Mouse (Mus musculus) midbrain, embryonic 11.5 days (tissue): Measurements from ENCODE around the gene Gabbr2. TPM values are rescaled to one million over a fixed set of nuclear protein-coding genes. Genes with fewer than 3 reads are reported as not detected.

Experiments used
- ATAC-seq: fragments of 200-750 bp; cut with Nextera tagmentation; 2 replicates; pipeline ENCODE4 v1.8.0; 2017; ENCODE audit warnings: moderate TSS enrichment, moderate library complexity; ENCODE audit not compliant: low FRiP score
- DNase-seq: peaks from one replicate; pipeline ENCODE4 v3.0.0; 2015; ENCODE audit warnings: low spot score; ENCODE audit errors: missing footprints
- H3K27ac ChIP-seq: fragments of 300-500 bp; sonication (generic); 2 replicates; pipeline ENCODE4 v1.5.1; 2014; ENCODE audit warnings: low read depth, low read length
- H3K27me3 ChIP-seq: fragments of 300-500 bp; sonication (generic); 2 replicates; pipeline ENCODE4 v1.6.1; 2014; ENCODE audit warnings: mild to moderate bottlenecking, low read length, moderate library complexity, mixed read lengths; ENCODE audit not compliant: control insufficient read depth, insufficient read depth
- H3K36me3 ChIP-seq: fragments of 300-500 bp; sonication (generic); 2 replicates; pipeline ENCODE4 v1.6.1; 2014; ENCODE audit warnings: mild to moderate bottlenecking, low read length, moderate library complexity, mixed read lengths; ENCODE audit not compliant: control insufficient read depth, insufficient read depth
- H3K4me1 ChIP-seq: fragments of 300-500 bp; sonication (generic); 2 replicates; pipeline ENCODE4 v1.6.1; 2014; ENCODE audit warnings: low read length; ENCODE audit not compliant: control insufficient read depth, insufficient read depth
- H3K4me2 ChIP-seq: fragments of 300-500 bp; sonication (generic); 2 replicates; pipeline ENCODE4 v1.6.1; 2014; ENCODE audit warnings: mild to moderate bottlenecking, moderate library complexity
- H3K4me3 ChIP-seq: fragments of 300-500 bp; sonication (generic); 2 replicates; pipeline ENCODE4 v1.5.1; 2014; ENCODE audit warnings: low read depth, low read length
- H3K9ac ChIP-seq: fragments of 300-500 bp; sonication (generic); 2 replicates; pipeline ENCODE4 v1.6.1; 2014; ENCODE audit warnings: low read length
- H3K9me3 ChIP-seq: fragments of 300-500 bp; sonication (generic); 2 replicates; pipeline ENCODE4 v1.6.1; 2016; ENCODE audit warnings: low read length; ENCODE audit not compliant: control insufficient read depth
- WGBS: fragments of 180-500 bp; shearing (Covaris S2); extraction: QIAGEN DNeasy Blood & Tissue Kit; methylation state at CpG from one replicate; pipeline ENCODE4 v1.1.7; 2014; 5-methylcytosine and 5-hydroxymethylcytosine counted together
- polyA plus RNA-seq: library from polyadenylated mRNA; unstranded; fragments of >200 nt; fragmentation: Nextera tagmentation; extraction: Ambion mirVana; gene quantifications from 2 replicates; pipeline ENCODE4 v1.2.1, GENCODE M21; 2014

Gene Gabbr2
- polyA plus RNA-seq, 1 experiment from 2014 or later, result 0.38 TPM

GRCm38 (mm10) chr4:46658946-46659345 is 332.7 kb downstream of the Gabbr2 start:
- Histone ChIP-seq H3K9me3 (no peaks in the 10 kb centered on the region), H3K9ac (no peak overlapping the region), H3K4me3 (no peak overlapping the region), H3K27ac (no peak overlapping the region), H3K4me2 (no peak overlapping the region), H3K4me1 (peaks cover 1% of the 10 kb centered on the region; the same call in 1 of the 2 replicates), H3K27me3 (no peaks in the 10 kb centered on the region), H3K36me3 (no peaks in the 10 kb centered on the region)
- DNase-seq, result peak; percentile 6
- WGBS, result 68% methylated on average over 5 of the region's 5 CpGs
- no peak for ATAC-seq

- 11% methylated on average over 5 of the region's 5 CpGs for WGBS
- no peak for ATAC-seq
- H3K4me3 ChIP-seq, result no peak overlapping the region
Measured at GRCm38 (mm10) chr4:46657116-46657515, 334.6 kb downstream of the Gabbr2 start.

GRCm38 (mm10) chr4:46655956-46656355 is 335.7 kb downstream of the Gabbr2 start:
- Histone ChIP-seq H3K4me2 (no peak overlapping the region), H3K9ac (no peak overlapping the region), H3K27me3 (0 out of 2 replicates have a peak, but pooled peaks cover 5% of the 10 kb centered on the region), H3K36me3 (no peaks in the 10 kb centered on the region), H3K9me3 (no peaks in the 10 kb centered on the region), H3K27ac (no peak overlapping the region), H3K4me3 (no peak overlapping the region), H3K4me1 (no peaks in the 10 kb centered on the region; the same call in 1 of the 2 replicates)
- ATAC-seq, result no peak
- 76% methylated on average over 2 of the region's 2 CpGs for WGBS
- DNase-seq, result no peak

More at GRCm38 (mm10) chr4:46657116-46657515, 334.6 kb downstream of the Gabbr2 start:
- H3K36me3 ChIP-seq, result no peaks in the 10 kb centered on the region
- DNase-seq, result peak; percentile 99
- no peaks in the 10 kb centered on the region for H3K27me3 ChIP-seq
- H3K9ac ChIP-seq, result no peak overlapping the region
- no peaks in the 10 kb centered on the region for H3K9me3 ChIP-seq
- no peak overlapping the region for H3K4me2 ChIP-seq
- H3K4me1 ChIP-seq, result no peaks in the 10 kb centered on the region
- H3K27ac ChIP-seq, result no peak overlapping the region

GRCm38 (mm10) chr4:46655298-46655697 is 336.4 kb downstream of the Gabbr2 start:
- Histone ChIP-seq H3K27me3 (0 out of 2 replicates have a peak, but pooled peaks cover 5% of the 10 kb centered on the region), H3K4me3 (no peak overlapping the region), H3K36me3 (no peaks in the 10 kb centered on the region), H3K4me2 (no peak overlapping the region), H3K27ac (no peak overlapping the region), H3K9ac (no peak overlapping the region), H3K9me3 (no peaks in the 10 kb centered on the region), H3K4me1 (peaks cover 5% of the 10 kb centered on the region; the same call in 1 of the 2 replicates)
- peak; percentile 35 for DNase-seq
- no peak for ATAC-seq
- WGBS, result 65% methylated on average over 1 of the region's 1 CpGs

- Histone ChIP-seq H3K9ac (peak within 1 kb of the TSS; percentile 82), H3K9me3 (no peaks in the 10 kb centered on the region), H3K27ac (no peak within 1 kb of the TSS), H3K27me3 (peaks cover 23% of the 10 kb centered on the region), H3K4me1 (peaks cover 7% of the 10 kb centered on the region; the same call in 1 of the 2 replicates), H3K36me3 (no peaks in the 10 kb centered on the region), H3K4me2 (peak within 1 kb of the TSS; percentile 94), H3K4me3 (peak within 1 kb of the TSS; percentile 76)
- under 1% methylated on average over 65 of the region's 69 CpGs for WGBS
- ATAC-seq (peak; percentile 97), DNase-seq (peak; percentile 100)
Measured at GRCm38 (mm10) chr4:46650086-46650753, 341.5 kb downstream of the Gabbr2 start, which contains the start of gene Tbc1d2. Gene Tbc1d2 (minus strand): TSS chr4:46650209.

- H3K4me3 ChIP-seq, result no peak overlapping the region
- peaks cover 23% of the 10 kb centered on the region for H3K27me3 ChIP-seq
- H3K27ac ChIP-seq, result no peak overlapping the region
Measured at GRCm38 (mm10) chr4:46649161-46649560, 342.5 kb downstream of the Gabbr2 start.

GRCm38 (mm10) chr4:46643676-46644112 is 348.0 kb downstream of the Gabbr2 start:
- peaks cover 3% of the 10 kb centered on the region; the same call in 1 of the 2 replicates for H3K4me1 ChIP-seq
- no peaks in the 10 kb centered on the region for H3K9me3 ChIP-seq
- DNase-seq, result peak; percentile 4
- no peak overlapping the region for H3K4me2 ChIP-seq
- H3K36me3 ChIP-seq, result no peaks in the 10 kb centered on the region
- no peak for ATAC-seq
- no peak overlapping the region for H3K27ac ChIP-seq
- H3K4me3 ChIP-seq, result no peak overlapping the region
- H3K9ac ChIP-seq, result no peak overlapping the region
- H3K27me3 ChIP-seq, result peaks cover 6% of the 10 kb centered on the region
- WGBS, result 89% methylated on average over 8 of the region's 8 CpGs

More at GRCm38 (mm10) chr4:46649161-46649560, 342.5 kb downstream of the Gabbr2 start:
- H3K4me2 ChIP-seq, result peak overlapping the region; percentile 94
- no peak overlapping the region for H3K9ac ChIP-seq
- H3K9me3 ChIP-seq, result no peaks in the 10 kb centered on the region
- no peak for ATAC-seq
- no peak for DNase-seq
- no peaks in the 10 kb centered on the region for H3K36me3 ChIP-seq
- 62% methylated on average over 4 of the region's 4 CpGs for WGBS
- peaks cover 7% of the 10 kb centered on the region; the same call in 1 of the 2 replicates for H3K4me1 ChIP-seq

GRCm38 (mm10) chr4:46642924-46643675 is 348.6 kb downstream of the Gabbr2 start:
- Histone ChIP-seq H3K4me2 (no peak overlapping the region), H3K27me3 (peaks cover under 1% of the 10 kb centered on the region; the same call in 1 of the 2 replicates), H3K4me3 (no peak overlapping the region), H3K36me3 (no peaks in the 10 kb centered on the region), H3K9me3 (no peaks in the 10 kb centered on the region), H3K4me1 (peaks cover 3% of the 10 kb centered on the region; the same call in 1 of the 2 replicates), H3K9ac (no peak overlapping the region), H3K27ac (no peak overlapping the region)
- ATAC-seq (no peak), DNase-seq (peak; percentile 69)
- 85% methylated on average over 8 of the region's 8 CpGs for WGBS

GRCm38 (mm10) chr4:46641283-46641682 is 350.4 kb downstream of the Gabbr2 start:
- Histone ChIP-seq H3K9ac (no peak overlapping the region), H3K9me3 (no peaks in the 10 kb centered on the region), H3K4me1 (peaks cover 3% of the 10 kb centered on the region; the same call in 1 of the 2 replicates), H3K4me2 (no peak overlapping the region), H3K27me3 (no peaks in the 10 kb centered on the region), H3K36me3 (no peaks in the 10 kb centered on the region), H3K27ac (no peak overlapping the region), H3K4me3 (no peak overlapping the region)
- ATAC-seq (peak; percentile 7; the same call in 1 of the 2 replicates), DNase-seq (peak; percentile 61)
- 22% methylated on average over 4 of the region's 4 CpGs for WGBS
